Mouse (Mus musculus) heart, embryonic 13.5 days (tissue): Measurements from ENCODE around the gene Mterf2. TPM values are rescaled to one million over a fixed set of nuclear protein-coding genes. Genes with fewer than 3 reads are reported as not detected.

Source experiments
- ATAC-seq: fragments of 200-750 bp; cut with Nextera tagmentation; 2 replicates; pipeline ENCODE4 v1.8.0; 2017; ENCODE audit warnings: moderate TSS enrichment; ENCODE audit not compliant: insufficient number of reproducible peaks, low FRiP score, low TSS enrichment; ENCODE audit errors: extremely low read depth
- H3K27ac ChIP-seq: fragments of 300-500 bp; sonication (generic); replicated peaks from 2 replicates; pipeline ENCODE4 v1.5.1; 2015; ENCODE audit warnings: moderate library complexity, mild to moderate bottlenecking, inconsistent platforms
- H3K27me3 ChIP-seq: fragments of 300-500 bp; sonication (generic); replicated peaks from 2 replicates; pipeline ENCODE4 v1.6.1; 2015; ENCODE audit warnings: mild to moderate bottlenecking, inconsistent platforms
- H3K36me3 ChIP-seq: fragments of 300-500 bp; sonication (generic); 2 replicates; pipeline ENCODE4 v1.6.1; 2015; ENCODE audit warnings: mild to moderate bottlenecking, inconsistent platforms
- H3K4me1 ChIP-seq: fragments of 300-500 bp; sonication (generic); 2 replicates; pipeline ENCODE4 v1.6.1; 2015; ENCODE audit warnings: inconsistent platforms
- H3K4me2 ChIP-seq: fragments of 300-500 bp; sonication (generic); 2 replicates; pipeline ENCODE4 v1.6.1; 2015; ENCODE audit warnings: inconsistent platforms, mild to moderate bottlenecking, moderate library complexity
- H3K4me3 ChIP-seq: fragments of 300-500 bp; sonication (generic); 2 replicates; pipeline ENCODE4 v1.5.1; 2015; ENCODE audit warnings: moderate library complexity, mild to moderate bottlenecking, inconsistent platforms
- H3K9ac ChIP-seq: fragments of 300-500 bp; sonication (generic); 2 replicates; pipeline ENCODE4 v1.6.1; 2015; ENCODE audit warnings: inconsistent platforms, mild to moderate bottlenecking, moderate library complexity
- H3K9me3 ChIP-seq: fragments of 300-500 bp; sonication (generic); 2 replicates; pipeline ENCODE4 v1.6.1; 2016; ENCODE audit warnings: inconsistent platforms
- WGBS: fragments of 180-500 bp; shearing (Covaris S2); methylation state at CpG from one replicate; pipeline ENCODE4 v1.1.7; 2015; ENCODE audit warnings: mixed read lengths; 5-methylcytosine and 5-hydroxymethylcytosine counted together
- polyA plus RNA-seq: library from polyadenylated mRNA; unstranded; fragments of >200 nt; fragmentation: Nextera tagmentation; extraction: Ambion mirVana; gene quantifications from 2 replicates; pipeline ENCODE4 v1.2.1, GENCODE M21; 2015

Gene Mterf2
- polyA plus RNA-seq: 11.5 and 11.8 TPM in 2 replicates

GRCm38 (mm10) chr10:85127395-85128287, at the start of gene Mterf2:
Gene Mterf2 (minus strand): TSS chr10:85128027.
- WGBS: 8% methylated on average over 20 of the region's 20 CpGs
- ATAC-seq: peak; percentile 100
- peak within 1 kb of the TSS; percentile 46 for H3K27ac ChIP-seq

GRCm38 (mm10) chr10:85176640-85177039, 48.8 kb upstream of the Mterf2 start:
- Histone ChIP-seq H3K4me3 (no peak overlapping the region), H3K36me3 (no peaks in the 10 kb centered on the region), H3K27ac (no peak overlapping the region), H3K27me3 (no peaks in the 10 kb centered on the region), H3K9ac (no peak overlapping the region), H3K4me2 (no peak overlapping the region), H3K4me1 (no peaks in the 10 kb centered on the region), H3K9me3 (no peaks in the 10 kb centered on the region)
- ATAC-seq: no peak
- WGBS: 72% methylated on average over 2 of the region's 2 CpGs

More at GRCm38 (mm10) chr10:85127395-85128287, at the start of gene Mterf2:
- H3K9ac ChIP-seq: peak within 1 kb of the TSS; percentile 85
- H3K27me3 ChIP-seq: no peaks in the 10 kb centered on the region
- H3K9me3 ChIP-seq: no peaks in the 10 kb centered on the region
- H3K4me2 ChIP-seq: peak within 1 kb of the TSS; percentile 75
- peaks cover 25% of the 10 kb centered on the region for H3K36me3 ChIP-seq
- peak within 1 kb of the TSS; percentile 69 for H3K4me3 ChIP-seq
- H3K4me1 ChIP-seq: peaks cover 15% of the 10 kb centered on the region

- WGBS: 80% methylated on average over 5 of the region's 5 CpGs
- no peak for ATAC-seq
- H3K9ac ChIP-seq: no peak overlapping the region
Observed at GRCm38 (mm10) chr10:85165306-85165705, 37.5 kb upstream of the Mterf2 start.

GRCm38 (mm10) chr10:85164791-85165190, 37.0 kb upstream of the Mterf2 start:
- H3K27me3 ChIP-seq: no peaks in the 10 kb centered on the region
- no peak for ATAC-seq
- H3K4me3 ChIP-seq: no peak overlapping the region
- H3K9me3 ChIP-seq: no peaks in the 10 kb centered on the region
- H3K9ac ChIP-seq: no peak overlapping the region
- H3K36me3 ChIP-seq: no peaks in the 10 kb centered on the region
- 89% methylated on average over 13 of the region's 13 CpGs for WGBS
- peaks cover 17% of the 10 kb centered on the region for H3K4me1 ChIP-seq
- no peak overlapping the region for H3K4me2 ChIP-seq
- no peak overlapping the region for H3K27ac ChIP-seq

More at GRCm38 (mm10) chr10:85165306-85165705, 37.5 kb upstream of the Mterf2 start:
- no peak overlapping the region for H3K4me3 ChIP-seq
- peaks cover 12% of the 10 kb centered on the region for H3K4me1 ChIP-seq
- H3K9me3 ChIP-seq: no peaks in the 10 kb centered on the region
- H3K27me3 ChIP-seq: no peaks in the 10 kb centered on the region
- no peaks in the 10 kb centered on the region for H3K36me3 ChIP-seq
- no peak overlapping the region for H3K4me2 ChIP-seq
- H3K27ac ChIP-seq: no peak overlapping the region

- no peak for ATAC-seq
- WGBS: 72% methylated on average over 5 of the region's 5 CpGs
- H3K27ac ChIP-seq: no peak overlapping the region
Observed at GRCm38 (mm10) chr10:85161745-85162351, 34.0 kb upstream of the Mterf2 start.

GRCm38 (mm10) chr10:85159989-85160619, 32.3 kb upstream of the Mterf2 start:
- Histone ChIP-seq H3K9ac (no peak overlapping the region), H3K9me3 (no peaks in the 10 kb centered on the region), H3K4me2 (no peak overlapping the region), H3K4me3 (no peak overlapping the region), H3K36me3 (no peaks in the 10 kb centered on the region), H3K4me1 (peaks cover 18% of the 10 kb centered on the region), H3K27me3 (no peaks in the 10 kb centered on the region), H3K27ac (0 out of 2 replicates have a peak overlapping the region, but pooled peaks have one; percentile 24)
- WGBS: 14% methylated on average over 1 of the region's 1 CpGs
- no peak for ATAC-seq

More at GRCm38 (mm10) chr10:85161745-85162351, 34.0 kb upstream of the Mterf2 start:
- Histone ChIP-seq H3K4me2 (no peak overlapping the region), H3K9me3 (no peaks in the 10 kb centered on the region), H3K27me3 (no peaks in the 10 kb centered on the region), H3K4me1 (peaks cover 18% of the 10 kb centered on the region), H3K4me3 (no peak overlapping the region), H3K9ac (no peak overlapping the region), H3K36me3 (no peaks in the 10 kb centered on the region)

- Histone ChIP-seq H3K36me3 (no peaks in the 10 kb centered on the region), H3K9me3 (no peaks in the 10 kb centered on the region), H3K27ac (no peak overlapping the region), H3K9ac (no peak overlapping the region), H3K4me3 (no peak overlapping the region), H3K4me1 (peaks cover 18% of the 10 kb centered on the region), H3K4me2 (no peak overlapping the region), H3K27me3 (no peaks in the 10 kb centered on the region)
- 83% methylated on average over 7 of the region's 7 CpGs for WGBS
- no peak for ATAC-seq
Observed at GRCm38 (mm10) chr10:85157451-85157850, 29.6 kb upstream of the Mterf2 start.

- H3K9me3 ChIP-seq: no peaks in the 10 kb centered on the region
- peaks cover 11% of the 10 kb centered on the region for H3K36me3 ChIP-seq
- no peak overlapping the region for H3K27ac ChIP-seq
- H3K4me3 ChIP-seq: no peak overlapping the region
- H3K9ac ChIP-seq: no peak overlapping the region
- no peak overlapping the region for H3K4me2 ChIP-seq
- H3K27me3 ChIP-seq: no peaks in the 10 kb centered on the region
- no peak for ATAC-seq
- no peaks in the 10 kb centered on the region for H3K4me1 ChIP-seq
- WGBS: 17% methylated on average over 2 of the region's 2 CpGs
Observed at GRCm38 (mm10) chr10:85154195-85154594, 26.4 kb upstream of the Mterf2 start.

- 79% methylated on average over 5 of the region's 5 CpGs for WGBS
- H3K27ac ChIP-seq: no peak overlapping the region
- peaks cover 42% of the 10 kb centered on the region for H3K36me3 ChIP-seq
- no peak for ATAC-seq
- no peaks in the 10 kb centered on the region for H3K27me3 ChIP-seq
- H3K4me2 ChIP-seq: no peak overlapping the region
- H3K9me3 ChIP-seq: no peaks in the 10 kb centered on the region
- no peak overlapping the region for H3K4me3 ChIP-seq
- H3K9ac ChIP-seq: no peak overlapping the region
- no peaks in the 10 kb centered on the region for H3K4me1 ChIP-seq
Observed at GRCm38 (mm10) chr10:85149226-85149625, 21.4 kb upstream of the Mterf2 start.

GRCm38 (mm10) chr10:85146282-85146681, 18.5 kb upstream of the Mterf2 start:
- no peak overlapping the region for H3K9ac ChIP-seq
- no peaks in the 10 kb centered on the region for H3K27me3 ChIP-seq
- H3K27ac ChIP-seq: no peak overlapping the region
- no peak overlapping the region for H3K4me3 ChIP-seq
- H3K36me3 ChIP-seq: peaks cover 63% of the 10 kb centered on the region
- H3K4me1 ChIP-seq: no peaks in the 10 kb centered on the region
- no peak for ATAC-seq
- WGBS: 82% methylated on average over 14 of the region's 14 CpGs
- no peak overlapping the region for H3K4me2 ChIP-seq
- no peaks in the 10 kb centered on the region for H3K9me3 ChIP-seq

- no peaks in the 10 kb centered on the region for H3K4me1 ChIP-seq
- WGBS: 64% methylated on average over 9 of the region's 9 CpGs
- ATAC-seq: no peak
Observed at GRCm38 (mm10) chr10:85141465-85141864, 13.6 kb upstream of the Mterf2 start.

More at GRCm38 (mm10) chr10:85141465-85141864, 13.6 kb upstream of the Mterf2 start:
- H3K9me3 ChIP-seq: no peaks in the 10 kb centered on the region
- H3K9ac ChIP-seq: no peak overlapping the region
- no peak overlapping the region for H3K4me3 ChIP-seq
- H3K27me3 ChIP-seq: no peaks in the 10 kb centered on the region
- peaks cover 45% of the 10 kb centered on the region for H3K36me3 ChIP-seq
- H3K27ac ChIP-seq: no peak overlapping the region
- H3K4me2 ChIP-seq: no peak overlapping the region
